Mouse (Mus musculus) neutrophil, adult 65 days (primary cell): ENCODE measurements around the gene Ciart. TPM values are rescaled to one million over a fixed set of nuclear protein-coding genes. Genes with fewer than 3 reads are reported as not detected.

Source experiments
- total RNA-seq: library from RNA; stranded (reverse); gene quantifications from 2 replicates; pipeline ENCODE4 v1.2.4, GENCODE M21; 2023

Gene Ciart
- 18.3 and 21.8 TPM in 2 replicates for total RNA-seq

DNA sequence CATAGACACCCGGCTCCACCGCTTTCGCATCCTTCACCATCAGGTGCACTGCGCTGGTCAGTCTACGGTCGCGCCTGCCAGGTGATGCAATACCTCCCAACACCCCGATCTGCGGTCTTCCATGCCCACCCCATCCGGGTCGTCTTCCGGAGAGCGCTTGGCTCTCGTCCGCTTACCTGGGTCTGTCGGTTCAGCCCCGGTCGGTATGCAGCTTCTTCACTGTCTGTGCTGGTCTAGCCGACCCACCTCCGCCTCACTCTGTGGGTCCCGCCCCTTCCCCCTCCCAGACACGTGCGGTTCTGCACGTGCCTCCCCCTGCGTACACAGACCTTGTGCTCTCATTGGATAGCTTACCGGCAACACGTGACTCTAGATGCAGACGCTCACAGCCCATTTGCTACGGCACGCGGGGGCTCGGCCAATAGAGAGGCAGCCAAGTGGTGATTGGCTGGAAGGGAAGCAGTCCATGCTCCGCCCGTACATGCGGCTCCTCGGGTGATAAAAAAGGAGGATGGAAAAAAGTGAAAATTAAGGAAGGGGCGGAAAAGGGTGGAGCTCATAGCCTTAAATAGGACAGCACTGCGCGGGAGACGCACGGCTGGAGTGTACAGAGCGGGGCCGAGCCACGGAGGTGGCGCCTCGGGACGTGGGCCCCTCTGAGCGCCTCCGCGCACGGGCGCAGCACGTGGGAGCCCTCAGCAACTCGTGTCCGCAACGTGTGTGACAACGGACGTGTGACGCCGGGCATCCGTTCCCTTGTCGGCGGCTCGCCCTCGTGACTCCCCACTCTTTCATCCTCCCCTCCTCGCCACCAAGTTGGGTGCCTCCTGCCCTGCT is at the start of gene Ciart:
TSS of gene Ciart (minus strand) at position 273 of the 837 bp plus-strand sequence.

DNA sequence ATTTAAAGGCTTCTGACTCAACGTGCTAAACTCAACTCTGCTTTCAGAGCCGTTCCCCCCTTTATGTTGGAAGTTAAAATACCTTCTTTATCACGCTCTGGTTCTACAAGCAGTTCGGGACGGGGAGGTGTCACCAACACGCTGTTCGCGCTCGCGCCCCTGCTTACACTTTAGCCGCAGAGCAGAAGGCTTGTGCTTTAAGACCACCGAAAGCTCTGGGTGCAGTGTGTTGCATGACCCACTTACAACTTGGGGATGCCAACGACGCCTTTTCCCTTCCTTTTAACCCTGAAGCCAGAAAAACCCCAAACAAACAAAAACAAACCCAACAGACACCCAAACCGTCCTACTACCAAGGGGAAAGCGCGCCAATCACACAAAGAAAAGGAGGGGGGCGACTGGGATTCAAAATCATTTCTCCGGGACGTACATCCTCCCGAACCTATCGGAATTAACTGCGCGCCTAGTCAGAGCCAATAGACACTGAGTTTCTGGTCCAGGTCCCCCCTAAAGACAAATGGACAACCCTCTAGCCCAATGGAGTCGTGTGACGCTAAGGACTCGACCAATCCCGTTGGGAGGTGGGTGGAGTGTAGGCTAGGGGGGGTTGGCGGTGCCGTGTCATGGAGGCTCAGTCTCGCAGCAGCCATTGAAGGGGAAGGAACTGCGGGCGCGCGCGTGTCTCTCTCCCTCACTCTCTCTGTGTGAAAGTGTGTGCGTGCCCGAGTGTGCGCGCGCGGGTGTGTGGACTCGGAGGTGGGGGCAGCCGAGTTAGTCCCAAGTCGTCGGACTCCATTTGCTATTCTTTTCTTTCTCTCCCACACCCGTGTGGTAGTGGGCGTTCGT is 46.8 kb upstream of the Ciart start, which contains the start of gene Anp32e:
TSS of gene Anp32e (plus strand) at position 589 of the 846 bp plus-strand sequence.

DNA sequence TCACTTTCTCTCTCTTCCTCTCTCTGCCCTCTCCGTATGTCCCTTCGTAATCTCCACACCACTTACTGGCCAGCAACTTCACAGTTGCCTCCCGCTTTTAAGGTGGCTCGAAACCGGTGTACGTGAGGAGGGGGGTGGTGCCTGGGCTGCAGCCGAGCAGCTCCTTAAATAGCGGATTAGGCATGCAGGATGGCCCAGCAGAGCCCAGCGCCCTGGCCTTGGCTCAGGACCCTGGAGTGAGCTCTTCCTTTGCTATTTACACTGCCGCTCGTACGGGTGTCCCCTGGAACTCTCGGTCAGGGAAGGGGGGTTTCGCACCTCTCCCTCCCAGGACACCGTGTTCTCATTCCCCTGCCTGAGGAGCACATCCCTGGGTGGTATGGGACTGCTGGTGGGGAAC is 22.5 kb upstream of the Ciart start, which contains the start of gene Car14:
TSS of gene Car14 (minus strand) at position 124 of the 400 bp plus-strand sequence.

DNA sequence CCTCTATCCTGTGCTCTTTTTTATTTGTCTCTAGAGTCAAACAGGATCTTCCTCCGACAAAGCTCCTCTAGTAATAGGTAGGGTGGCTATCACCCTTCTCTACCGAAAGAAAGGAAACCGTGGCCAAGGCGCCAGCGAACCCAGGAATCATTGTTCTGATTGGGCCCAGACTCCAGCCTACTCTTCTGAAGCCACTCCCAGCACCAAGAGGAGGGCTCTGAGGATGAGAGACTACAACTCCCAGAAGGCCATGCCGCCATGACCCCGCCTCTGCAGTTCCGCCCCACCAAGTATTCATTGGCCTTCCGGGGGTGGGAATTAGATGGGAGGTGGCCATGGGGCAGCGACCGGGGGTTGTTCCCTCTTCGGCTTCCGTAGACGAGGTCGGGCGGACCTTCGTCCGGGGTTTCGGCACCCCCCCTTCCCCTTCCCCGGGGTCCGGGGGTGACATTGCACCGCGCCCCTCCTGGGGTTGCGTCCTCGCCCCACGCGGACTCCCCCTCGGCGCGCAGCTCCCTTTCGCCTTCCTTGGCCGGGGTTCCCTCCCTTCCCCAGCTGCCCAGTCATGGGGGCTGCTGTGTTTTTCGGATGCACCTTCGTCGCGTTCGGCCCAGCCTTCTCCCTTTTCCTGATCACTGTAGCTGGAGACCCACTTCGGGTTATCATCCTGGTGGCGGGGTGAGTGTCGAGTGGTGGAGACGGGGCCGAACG is 11.7 kb upstream of the Ciart start, which contains the start of gene Aph1a:
TSS of gene Aph1a (plus strand) at position 364 of the 711 bp plus-strand sequence.

DNA sequence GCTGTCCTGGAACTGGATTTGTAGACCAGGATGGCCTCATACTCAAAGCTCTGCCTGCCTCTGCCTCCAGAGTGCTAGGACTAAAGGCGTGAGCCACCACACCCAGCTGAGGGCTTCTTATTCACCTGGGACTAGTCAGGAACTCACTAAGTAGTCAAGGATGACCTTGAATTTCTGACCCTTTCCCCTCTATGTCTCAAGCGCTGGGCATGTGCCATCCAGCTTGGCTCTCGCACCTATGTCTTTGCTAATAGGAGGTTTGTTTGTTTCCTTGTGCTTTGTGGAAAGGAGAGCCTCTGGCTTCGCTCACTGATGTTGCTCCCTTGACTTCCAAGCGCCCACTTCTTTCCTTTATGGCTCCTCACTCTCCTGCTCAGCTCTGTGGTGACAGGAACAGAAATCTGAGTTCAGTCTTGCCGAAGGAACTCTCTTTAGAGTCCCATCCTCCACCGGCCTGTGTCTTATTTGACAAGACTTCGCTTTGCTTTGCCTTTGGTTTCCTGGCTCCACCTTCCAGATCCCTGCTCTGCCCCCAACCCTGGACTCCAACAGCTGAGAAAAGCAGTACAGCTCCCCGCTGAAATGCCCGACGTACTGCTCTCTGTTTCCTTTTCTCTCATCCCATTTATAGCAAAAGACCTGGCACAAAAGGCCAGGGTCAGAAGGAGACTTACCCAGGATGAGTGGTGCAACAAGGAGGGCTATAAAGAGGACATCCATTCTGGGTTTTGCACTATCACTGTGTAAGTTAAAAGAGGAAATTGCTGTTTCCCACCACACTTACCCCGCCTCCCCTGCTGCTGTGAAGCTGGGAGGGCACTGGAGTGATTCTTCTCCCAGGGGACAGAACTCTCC is 9.4 kb upstream of the Ciart start, which contains the start of gene BC028528:
TSS of gene BC028528 (minus strand) at position 795 of the 855 bp plus-strand sequence.

DNA sequence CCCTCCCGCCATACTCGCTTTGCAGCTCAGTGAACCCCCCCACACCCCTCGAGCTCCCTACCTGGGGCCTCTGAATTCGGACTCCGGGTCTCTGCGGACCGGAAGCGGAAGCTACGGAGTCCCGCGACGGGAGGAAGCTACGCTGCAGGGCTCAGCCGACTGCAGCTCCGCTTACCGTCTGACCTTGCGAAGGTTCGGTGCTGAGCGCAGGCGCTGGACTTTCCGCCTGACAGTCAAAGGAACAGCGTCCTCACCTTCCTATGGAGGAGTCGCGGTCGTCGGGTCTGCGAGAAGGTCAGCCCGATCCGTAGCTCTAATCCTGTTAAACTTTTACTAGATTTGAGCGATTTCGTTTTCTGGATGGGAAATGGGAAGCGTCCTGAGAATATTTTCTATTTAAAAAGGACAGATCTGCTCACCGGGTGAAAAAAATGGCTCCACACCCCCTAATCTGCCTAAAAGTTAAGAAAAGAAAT is 10.6 kb downstream of the Ciart start, which contains the start of gene Mrps21:
TSS of gene Mrps21 (minus strand) at position 128 of the 476 bp plus-strand sequence.

DNA sequence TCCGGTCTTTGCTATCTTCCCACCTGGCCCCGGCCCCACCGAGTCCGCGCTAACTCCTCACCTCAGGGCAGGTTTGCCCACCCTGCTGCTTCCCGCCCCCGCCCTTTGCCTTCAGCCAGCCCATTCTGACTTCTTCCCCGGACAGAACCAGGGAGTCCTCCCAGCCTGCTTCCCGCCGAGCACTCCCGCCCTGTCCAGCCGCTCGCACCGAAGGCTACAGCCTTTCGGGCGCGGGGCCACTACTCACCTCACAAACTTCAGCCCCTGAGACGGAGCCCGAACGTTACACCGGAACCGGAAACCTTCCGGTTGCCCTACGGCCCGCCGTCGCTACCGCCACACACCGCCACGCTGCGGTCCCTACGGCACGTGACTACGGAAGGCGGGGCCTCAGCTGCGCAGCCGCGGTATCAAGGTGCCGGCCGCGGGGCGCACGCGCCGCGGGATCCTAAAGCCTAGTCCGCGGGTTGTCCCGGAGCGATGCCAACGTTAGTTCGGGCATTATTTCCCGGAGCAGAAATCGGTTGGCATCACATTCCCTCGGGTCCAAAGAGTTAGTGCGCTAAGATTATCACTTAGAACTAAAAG is 26.5 kb downstream of the Ciart start, which contains the start of gene Prpf3:
TSS of gene Prpf3 (minus strand) at position 384 of the 588 bp plus-strand sequence.

Other genes starting within 250 kb of the Ciart start
- 918 and 970 TPM in 2 replicates for gene Mcl1, start 223.5 kb downstream of the Ciart start, total RNA-seq
- gene Adamtsl4, start 194.3 kb downstream of the Ciart start, total RNA-seq, result 3.2 and 4.3 TPM in 2 replicates
- gene Ecm1, start 142.7 kb downstream of the Ciart start, total RNA-seq, result 4.5 and 6.1 TPM in 2 replicates
- gene Tars2, start 122.0 kb downstream of the Ciart start, total RNA-seq, result 12.0 and 15.1 TPM in 2 replicates
- gene Rprd2, start 63.4 kb downstream of the Ciart start, total RNA-seq, result 48.2 and 51.7 TPM in 2 replicates
- 36.7 and 41.4 TPM in 2 replicates for gene Prpf3, start 26.4 kb downstream of the Ciart start, total RNA-seq
- 108 and 114 TPM in 2 replicates for gene Mrps21, start 10.7 kb downstream of the Ciart start, total RNA-seq
- 23.6 and 26.7 TPM in 2 replicates for gene BC028528, start 9.8 kb upstream of the Ciart start, total RNA-seq
- gene Aph1a, start 11.7 kb upstream of the Ciart start, total RNA-seq, result 55.4 and 77.4 TPM in 2 replicates
- not detected in 2 replicates for gene Car14, start 22.4 kb upstream of the Ciart start, total RNA-seq
- gene Anp32e, start 47.0 kb upstream of the Ciart start, total RNA-seq, result 62.2 and 84.1 TPM in 2 replicates
- 37.4 and 45.9 TPM in 2 replicates for gene Plekho1, start 113.8 kb upstream of the Ciart start, total RNA-seq
- 8.2 and 9.3 TPM in 2 replicates for gene Vps45, start 176.2 kb upstream of the Ciart start, total RNA-seq
- gene Otud7b, start 222.3 kb upstream of the Ciart start, total RNA-seq, result 18.5 and 19.1 TPM in 2 replicates